Mouse (Mus musculus): ENCODE data around the gene H2al1a. TPM values are rescaled to one million over a fixed set of nuclear protein-coding genes. Genes with fewer than 3 reads are reported as not detected.
A peak's percentile ranks its signal among the peaks of the same experiment; 100 is the strongest.
"Not testable (repeated sequence)": the region's sequence is repeated elsewhere in the genome, so short reads cannot be mapped to it uniquely, and the experiment has no call there.

The H2al1a gene
- polyA plus RNA-seq, 1 experiment from 2014 or later, result not detected

DNA sequence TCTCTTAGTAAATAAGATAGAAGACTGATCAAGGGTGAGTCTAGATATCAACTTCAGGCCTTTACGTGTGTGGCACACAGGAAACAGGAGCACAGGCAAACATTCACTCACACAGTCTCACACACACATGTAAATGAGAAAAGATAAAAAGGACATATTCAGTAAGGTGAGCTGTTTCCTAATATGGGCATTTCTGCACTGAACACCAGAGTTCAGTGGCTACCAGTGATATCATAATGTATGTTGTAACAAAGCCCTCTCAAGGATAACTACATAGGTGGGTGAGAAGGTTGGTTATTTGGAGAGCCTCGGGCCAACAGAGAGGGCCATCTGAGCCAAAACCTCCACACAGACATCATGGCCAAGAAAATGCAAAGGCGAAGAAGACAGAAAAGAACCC lies 3.1 kb downstream of the H2al1a start, which contains the start of gene H2al1b:
Gene H2al1b, plus strand, starts transcription at position 301 of the 400 bp plus-strand sequence.
- DNase-seq (ENCODE audit: low spot score); H3K4me1 ChIP-seq; H3K9me3 ChIP-seq (replicated peaks); H3K36me3 ChIP-seq; H3K27ac ChIP-seq; H3K4me3 ChIP-seq; H3K27me3 ChIP-seq (ENCODE audit: low read depth, poor library complexity, severe bottlenecking): not testable (repeated sequence)
- 100% methylated on average over 1 of the region's 3 CpGs for WGBS

DNA sequence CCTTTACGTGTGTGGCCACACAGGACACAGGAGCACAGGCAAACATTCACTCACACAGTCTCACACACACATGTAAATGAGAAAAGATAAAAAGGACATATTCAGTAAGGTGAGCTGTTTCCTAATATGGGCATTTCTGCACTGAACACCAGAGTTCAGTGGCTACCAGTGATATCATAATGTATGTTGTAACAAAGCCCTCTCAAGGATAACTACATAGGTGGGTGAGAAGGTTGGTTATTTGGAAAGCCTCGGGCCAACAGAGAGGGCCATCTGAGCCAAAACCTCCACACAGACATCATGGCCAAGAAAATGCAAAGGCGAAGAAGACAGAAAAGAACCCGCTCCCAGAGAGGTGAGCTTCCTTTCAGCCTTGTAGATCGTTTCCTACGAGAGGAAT lies 6.3 kb downstream of the H2al1a start, which contains the start of gene H2al1c:
Gene H2al1c, plus strand, starts transcription at position 301 of the 400 bp plus-strand sequence.
- H3K4me1 ChIP-seq; H3K4me3 ChIP-seq; H3K36me3 ChIP-seq; H3K27me3 ChIP-seq (ENCODE audit: low read depth, poor library complexity, severe bottlenecking); H3K27ac ChIP-seq; H3K9me3 ChIP-seq (replicated peaks); DNase-seq (ENCODE audit: low spot score): not testable (repeated sequence)
- 92% methylated on average over 1 of the region's 6 CpGs for WGBS

DNA sequence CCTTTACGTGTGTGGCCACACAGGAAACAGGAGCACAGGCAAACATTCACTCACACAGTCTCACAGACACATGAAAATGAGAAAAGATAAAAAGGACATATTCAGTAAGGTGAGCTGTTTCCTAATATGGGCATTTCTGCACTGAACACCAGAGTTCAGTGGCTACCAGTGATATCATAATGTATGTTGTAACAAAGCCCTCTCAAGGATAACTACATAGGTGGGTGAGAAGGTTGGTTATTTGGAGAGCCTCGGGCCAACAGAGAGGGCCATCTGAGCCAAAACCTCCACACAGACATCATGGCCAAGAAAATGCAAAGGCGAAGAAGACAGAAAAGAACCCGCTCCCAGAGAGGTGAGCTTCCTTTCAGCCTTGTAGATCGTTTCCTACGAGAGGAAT lies 9.5 kb downstream of the H2al1a start, which contains the start of gene H2al1d:
Gene H2al1d, plus strand, starts transcription at position 301 of the 400 bp plus-strand sequence.
- H3K4me1 ChIP-seq; H3K36me3 ChIP-seq; H3K27ac ChIP-seq; DNase-seq (ENCODE audit: low spot score); H3K27me3 ChIP-seq (ENCODE audit: low read depth, poor library complexity, severe bottlenecking); H3K4me3 ChIP-seq; H3K9me3 ChIP-seq (replicated peaks): not testable (repeated sequence)
- no CpG with 5 or more reads among the region's 6 CpGs for WGBS

DNA sequence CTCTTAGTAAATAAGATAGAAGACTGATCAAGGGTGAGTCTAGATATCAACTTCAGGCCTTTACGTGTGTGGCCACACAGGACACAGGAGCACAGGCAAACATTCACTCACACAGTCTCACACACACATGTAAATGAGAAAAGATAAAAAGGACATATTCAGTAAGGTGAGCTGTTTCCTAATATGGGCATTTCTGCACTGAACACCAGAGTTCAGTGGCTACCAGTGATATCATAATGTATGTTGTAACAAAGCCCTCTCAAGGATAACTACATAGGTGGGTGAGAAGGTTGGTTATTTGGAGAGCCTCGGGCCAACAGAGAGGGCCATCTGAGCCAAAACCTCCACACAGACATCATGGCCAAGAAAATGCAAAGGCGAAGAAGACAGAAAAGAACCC lies 12.6 kb downstream of the H2al1a start, which contains the start of gene H2al1e:
Gene H2al1e, plus strand, starts transcription at position 301 of the 400 bp plus-strand sequence.
- not testable (repeated sequence) for H3K27ac ChIP-seq; H3K4me3 ChIP-seq; H3K4me1 ChIP-seq; DNase-seq (ENCODE audit: low spot score); H3K27me3 ChIP-seq (ENCODE audit: low read depth, poor library complexity, severe bottlenecking); H3K9me3 ChIP-seq (replicated peaks); H3K36me3 ChIP-seq
- no CpG with 5 or more reads among the region's 3 CpGs for WGBS

DNA sequence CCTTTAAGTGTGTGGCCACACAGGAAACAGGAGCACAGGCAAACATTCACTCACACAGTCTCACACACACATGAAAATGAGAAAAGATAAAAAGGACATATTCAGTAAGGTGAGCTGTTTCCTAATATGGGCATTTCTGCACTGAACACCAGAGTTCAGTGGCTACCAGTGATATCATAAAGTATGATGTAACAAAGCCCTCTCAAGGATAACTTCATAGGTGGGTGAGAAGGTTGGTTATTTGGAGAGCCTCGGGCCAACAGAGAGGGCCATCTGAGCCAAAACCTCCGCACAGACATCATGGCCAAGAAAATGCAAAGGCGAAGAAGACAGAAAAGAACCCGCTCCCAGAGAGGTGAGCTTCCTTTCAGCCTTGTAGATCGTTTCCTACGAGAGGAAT lies 15.8 kb downstream of the H2al1a start, which contains the start of gene H2al1f:
Gene H2al1f, plus strand, starts transcription at position 301 of the 400 bp plus-strand sequence.
- not testable (repeated sequence) for H3K27me3 ChIP-seq (ENCODE audit: low read depth, poor library complexity, severe bottlenecking); DNase-seq (ENCODE audit: low spot score); H3K9me3 ChIP-seq (replicated peaks); H3K4me1 ChIP-seq; H3K27ac ChIP-seq; H3K4me3 ChIP-seq; H3K36me3 ChIP-seq
- WGBS, result no CpG with 5 or more reads among the region's 6 CpGs

DNA sequence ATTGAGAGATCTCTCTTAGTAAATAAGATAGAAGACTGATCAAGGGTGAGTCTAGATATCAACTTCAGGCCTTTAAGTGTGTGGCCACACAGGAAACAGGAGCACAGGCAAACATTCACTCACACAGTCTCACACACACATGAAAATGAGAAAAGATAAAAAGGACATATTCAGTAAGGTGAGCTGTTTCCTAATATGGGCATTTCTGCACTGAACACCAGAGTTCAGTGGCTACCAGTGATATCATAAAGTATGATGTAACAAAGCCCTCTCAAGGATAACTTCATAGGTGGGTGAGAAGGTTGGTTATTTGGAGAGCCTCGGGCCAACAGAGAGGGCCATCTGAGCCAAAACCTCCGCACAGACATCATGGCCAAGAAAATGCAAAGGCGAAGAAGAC lies 18.9 kb downstream of the H2al1a start, which contains the start of gene H2al1g:
Gene H2al1g, plus strand, starts transcription at position 301 of the 400 bp plus-strand sequence.
- not testable (repeated sequence) for DNase-seq (ENCODE audit: low spot score); H3K9me3 ChIP-seq (replicated peaks); H3K4me3 ChIP-seq; H3K4me1 ChIP-seq; H3K27me3 ChIP-seq (ENCODE audit: low read depth, poor library complexity, severe bottlenecking); H3K36me3 ChIP-seq; H3K27ac ChIP-seq
- WGBS, result no CpG with 5 or more reads among the region's 3 CpGs

DNA sequence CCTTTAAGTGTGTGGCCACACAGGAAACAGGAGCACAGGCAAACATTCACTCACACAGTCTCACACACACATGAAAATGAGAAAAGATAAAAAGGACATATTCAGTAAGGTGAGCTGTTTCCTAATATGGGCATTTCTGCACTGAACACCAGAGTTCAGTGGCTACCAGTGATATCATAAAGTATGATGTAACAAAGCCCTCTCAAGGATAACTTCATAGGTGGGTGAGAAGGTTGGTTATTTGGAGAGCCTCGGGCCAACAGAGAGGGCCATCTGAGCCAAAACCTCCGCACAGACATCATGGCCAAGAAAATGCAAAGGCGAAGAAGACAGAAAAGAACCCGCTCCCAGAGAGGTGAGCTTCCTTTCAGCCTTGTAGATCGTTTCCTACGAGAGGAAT lies 22.1 kb downstream of the H2al1a start, which contains the start of gene H2al1h:
Gene H2al1h, plus strand, starts transcription at position 301 of the 400 bp plus-strand sequence.
- not testable (repeated sequence) for H3K4me3 ChIP-seq; H3K27me3 ChIP-seq (ENCODE audit: low read depth, poor library complexity, severe bottlenecking); H3K9me3 ChIP-seq (replicated peaks); H3K27ac ChIP-seq; H3K36me3 ChIP-seq; H3K4me1 ChIP-seq; DNase-seq (ENCODE audit: low spot score)
- WGBS, result no CpG with 5 or more reads among the region's 6 CpGs

DNA sequence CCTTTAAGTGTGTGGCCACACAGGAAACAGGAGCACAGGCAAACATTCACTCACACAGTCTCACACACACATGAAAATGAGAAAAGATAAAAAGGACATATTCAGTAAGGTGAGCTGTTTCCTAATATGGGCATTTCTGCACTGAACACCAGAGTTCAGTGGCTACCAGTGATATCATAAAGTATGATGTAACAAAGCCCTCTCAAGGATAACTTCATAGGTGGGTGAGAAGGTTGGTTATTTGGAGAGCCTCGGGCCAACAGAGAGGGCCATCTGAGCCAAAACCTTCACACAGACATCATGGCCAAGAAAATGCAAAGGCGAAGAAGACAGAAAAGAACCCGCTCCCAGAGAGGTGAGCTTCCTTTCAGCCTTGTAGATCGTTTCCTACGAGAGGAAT lies 25.3 kb downstream of the H2al1a start, which contains the start of gene H2al1i:
Gene H2al1i, plus strand, starts transcription at position 301 of the 400 bp plus-strand sequence.
- not testable (repeated sequence) for DNase-seq (ENCODE audit: low spot score); H3K4me3 ChIP-seq; H3K27ac ChIP-seq; H3K4me1 ChIP-seq; H3K36me3 ChIP-seq; H3K9me3 ChIP-seq (replicated peaks)
- peaks cover 13% of the 10 kb centered on the region for H3K27me3 ChIP-seq (ENCODE audit: low read depth, poor library complexity, severe bottlenecking)
- WGBS, result 88% methylated on average over 3 of the region's 5 CpGs

DNA sequence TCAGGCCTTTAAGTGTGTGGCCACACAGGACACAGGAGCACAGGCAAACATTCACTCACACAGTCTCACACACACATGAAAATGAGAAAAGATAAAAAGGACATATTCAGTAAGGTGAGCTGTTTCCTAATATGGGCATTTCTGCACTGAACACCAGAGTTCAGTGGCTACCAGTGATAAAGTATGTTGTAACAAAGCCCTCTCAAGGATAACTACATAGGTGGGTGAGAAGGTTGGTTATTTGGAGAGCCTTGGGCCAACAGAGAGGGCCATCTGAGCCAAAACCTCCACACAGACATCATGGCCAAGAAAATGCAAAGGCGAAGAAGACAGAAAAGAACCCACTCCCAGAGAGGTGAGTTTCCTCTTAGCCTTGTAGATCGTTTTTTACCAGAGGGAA lies 28.5 kb downstream of the H2al1a start, which contains the start of gene H2al1j:
Gene H2al1j, plus strand, starts transcription at position 301 of the 400 bp plus-strand sequence.
- H3K27ac ChIP-seq; H3K9me3 ChIP-seq (replicated peaks); H3K4me1 ChIP-seq; H3K4me3 ChIP-seq; H3K36me3 ChIP-seq; DNase-seq (ENCODE audit: low spot score): not testable (repeated sequence)
- H3K27me3 ChIP-seq (ENCODE audit: low read depth, poor library complexity, severe bottlenecking), result peaks cover 43% of the 10 kb centered on the region
- 80% methylated on average over 2 of the region's 2 CpGs for WGBS

DNA sequence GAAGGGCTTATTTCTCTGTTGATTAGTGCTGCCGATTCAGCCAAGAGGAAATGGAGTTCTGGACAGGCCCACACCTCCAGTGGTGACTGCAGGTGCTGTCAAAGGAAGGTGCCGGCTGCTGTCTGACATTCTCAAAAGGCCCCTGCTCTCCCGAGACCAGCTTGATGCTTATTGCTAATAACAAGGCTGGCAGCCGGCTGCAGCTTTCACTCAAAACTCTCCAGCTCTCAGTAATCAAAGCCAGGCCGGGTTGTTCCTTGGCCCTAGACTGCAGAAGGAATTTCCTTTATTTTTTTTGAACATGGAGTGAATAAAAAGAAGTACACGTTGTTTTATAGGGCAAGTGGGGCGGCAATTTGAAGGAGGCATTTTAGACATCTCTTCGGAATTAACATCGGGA lies 46.7 kb downstream of the H2al1a start:
- peak overlapping the region; percentile 68; the same call in 1 of the 2 replicates for H3K27ac ChIP-seq
- H3K4me1 ChIP-seq, result peaks cover 26% of the 10 kb centered on the region
- no peaks in the 10 kb centered on the region for H3K36me3 ChIP-seq
- H3K4me3 ChIP-seq, result no peak overlapping the region
- 37% methylated on average over 9 of the region's 9 CpGs for WGBS
- H3K9me3 ChIP-seq (replicated peaks), result no peaks in the 10 kb centered on the region
- peaks cover 95% of the 10 kb centered on the region for H3K27me3 ChIP-seq (ENCODE audit: low read depth, poor library complexity, severe bottlenecking)
- peak; percentile 58 for DNase-seq (ENCODE audit: low spot score)

DNA sequence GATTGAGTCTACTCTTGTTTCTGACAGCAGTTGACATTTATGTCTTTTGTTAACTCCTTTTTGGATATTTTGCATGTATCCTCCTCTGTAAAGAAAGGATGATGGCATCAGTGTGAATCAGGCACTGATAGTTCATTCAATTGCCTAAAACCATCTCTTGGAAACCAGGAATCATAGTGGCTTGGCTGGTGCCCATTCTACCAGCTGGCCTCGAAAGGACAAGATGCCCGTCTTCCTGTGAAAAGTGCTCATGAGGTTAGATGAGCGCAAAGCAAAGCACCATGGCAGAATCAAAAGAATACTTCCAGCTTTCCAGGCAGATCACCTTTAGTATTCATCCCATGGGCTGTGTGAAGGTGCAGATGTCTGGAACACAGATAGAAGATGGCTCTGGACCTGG lies 47.7 kb downstream of the H2al1a start:
- Histone ChIP-seq H3K4me3 (no peak overlapping the region), H3K27me3 (ENCODE audit: low read depth, poor library complexity, severe bottlenecking) (peaks cover 97% of the 10 kb centered on the region), H3K9me3 (replicated peaks) (no peaks in the 10 kb centered on the region), H3K36me3 (no peaks in the 10 kb centered on the region), H3K4me1 (peaks cover 26% of the 10 kb centered on the region), H3K27ac (peak overlapping the region; percentile 30; the same call in 1 of the 2 replicates)
- no peak for DNase-seq (ENCODE audit: low spot score)
- WGBS, result 98% methylated on average over 3 of the region's 3 CpGs
